In genomic region chr7:80232489-80233029, GRCm38 (mm10) we compare ENCODE assay signal across 7 mouse cellular contexts. TPM values are rescaled to one million over a fixed set of nuclear protein-coding genes. Genes with fewer than 3 reads are reported as not detected.
DNase-seq lines count a peak whose midpoint lies in the region; ATAC-seq lines count a peak whose summit lies in the region.

Gene Cib1, minus strand, starts transcription at chr7:80232813.
Gene Gdpgp1, plus strand, starts transcription at chr7:80232865.

- H3K9me3 ChIP-seq in embryonic facial prominence, embryonic 10.5 days, result no peaks in the 10 kb centered on the region
- no peaks in the 10 kb centered on the region for H3K9me3 ChIP-seq in limb, embryonic 11.5 days (ENCODE audit: control insufficient read depth, low read length)
- H3K9me3 ChIP-seq in midbrain, embryonic 14.5 days (ENCODE audit: control insufficient read depth, low read length), result no peaks in the 10 kb centered on the region

- H3K27ac ChIP-seq in embryonic facial prominence, embryonic 10.5 days (replicated peaks), result peak within 1 kb of the TSS; percentile 82
- H3K27ac ChIP-seq in limb, embryonic 11.5 days (replicated peaks; ENCODE audit: low read depth, low read length), result no peak within 1 kb of the TSS
- peak within 1 kb of the TSS; percentile 57; the same call in 1 of the 2 replicates for H3K27ac ChIP-seq in midbrain, embryonic 14.5 days (replicated peaks; ENCODE audit: low read depth, low read length)

- peak; percentile 99 for DNase-seq in adrenal gland, postnatal 10 days
- peak; percentile 98 for DNase-seq in embryonic facial prominence, embryonic 10.5 days (ENCODE audit: low spot score)
- DNase-seq in kidney, adult 11 months, result peak; percentile 97
- peak; percentile 97 for DNase-seq in limb, embryonic 11.5 days (ENCODE audit: low spot score)
- DNase-seq in midbrain, embryonic 14.5 days, result peak; percentile 99
- peak; percentile 99 for DNase-seq in spleen, adult 18-20 months

- H3K4me3 ChIP-seq in embryonic facial prominence, embryonic 10.5 days, result peak within 1 kb of the TSS; percentile 76
- H3K4me3 ChIP-seq in limb, embryonic 11.5 days (ENCODE audit: low read depth, low read length), result peak within 1 kb of the TSS; percentile 59
- peak within 1 kb of the TSS; percentile 71 for H3K4me3 ChIP-seq in midbrain, embryonic 14.5 days (replicated peaks; ENCODE audit: low read depth, low read length)

- peak; percentile 90 for ATAC-seq in granulocyte monocyte progenitor cell, adult 5-6 weeks (replicated peaks; ENCODE audit: poor library complexity, severe bottlenecking)
- ATAC-seq in limb, embryonic 11.5 days (ENCODE audit: insufficient number of reproducible peaks, low FRiP score, low TSS enrichment, low read depth), result peak; percentile 98
- peak; percentile 95 for ATAC-seq in midbrain, embryonic 14.5 days (ENCODE audit: low FRiP score, low TSS enrichment)

- peaks cover 34% of the 10 kb centered on the region for H3K4me1 ChIP-seq in embryonic facial prominence, embryonic 10.5 days
- H3K4me1 ChIP-seq in limb, embryonic 11.5 days (ENCODE audit: control insufficient read depth, insufficient read depth, low read length), result 0 out of 2 replicates have a peak, but pooled peaks cover 8% of the 10 kb centered on the region
- peaks cover 17% of the 10 kb centered on the region; the same call in 1 of the 2 replicates for H3K4me1 ChIP-seq in midbrain, embryonic 14.5 days (ENCODE audit: control insufficient read depth, insufficient read depth, low read length)

- H3K4me2 ChIP-seq in limb, embryonic 11.5 days (ENCODE audit: low read depth, severe bottlenecking), result peak within 1 kb of the TSS; percentile 75
- peak within 1 kb of the TSS; percentile 93 for H3K4me2 ChIP-seq in midbrain, embryonic 14.5 days (ENCODE audit: low read length)

- H3K27me3 ChIP-seq in embryonic facial prominence, embryonic 10.5 days (replicated peaks; ENCODE audit: low read depth, poor library complexity, severe bottlenecking), result peaks cover 15% of the 10 kb centered on the region
- H3K27me3 ChIP-seq in limb, embryonic 11.5 days (ENCODE audit: control insufficient read depth, insufficient read depth, low read length), result no peaks in the 10 kb centered on the region
- no peaks in the 10 kb centered on the region for H3K27me3 ChIP-seq in midbrain, embryonic 14.5 days (ENCODE audit: control insufficient read depth, insufficient read depth, low read length)

- H3K9ac ChIP-seq in limb, embryonic 11.5 days (ENCODE audit: low read length), result peak within 1 kb of the TSS; percentile 51; the same call in 1 of the 2 replicates
- H3K9ac ChIP-seq in midbrain, embryonic 14.5 days (replicated peaks; ENCODE audit: low read length), result peak within 1 kb of the TSS; percentile 62

- peaks cover 11% of the 10 kb centered on the region for H3K36me3 ChIP-seq in embryonic facial prominence, embryonic 10.5 days (replicated peaks)
- H3K36me3 ChIP-seq in limb, embryonic 11.5 days (ENCODE audit: control insufficient read depth, insufficient read depth, low read length), result no peaks in the 10 kb centered on the region; the same call in 1 of the 2 replicates
- peaks cover under 1% of the 10 kb centered on the region; the same call in 1 of the 2 replicates for H3K36me3 ChIP-seq in midbrain, embryonic 14.5 days (ENCODE audit: control insufficient read depth, insufficient read depth, low read length)

- under 1% methylated on average over 56 of the region's 56 CpGs for WGBS in embryonic facial prominence, embryonic 10.5 days
- WGBS in limb, embryonic 11.5 days, result under 1% methylated on average over 51 of the region's 56 CpGs
- 0% methylated on average over 56 of the region's 56 CpGs for WGBS in midbrain, embryonic 14.5 days

RNA-seq across cellular contexts. Expression of gene Cib1, which starts in this region (rescaled TPM):
- total RNA-seq in adrenal gland, postnatal 10 days (2021), result 10 to 100 TPM; 50.6 to 54.9 TPM
- 67.4 and 70.8 TPM in 2 replicates for polyA plus RNA-seq in embryonic facial prominence, embryonic 10.5 days (2016; fragmentation: Nextera tagmentation; extraction: Ambion mirVana)
- total RNA-seq in granulocyte monocyte progenitor cell, adult 5-6 weeks (2014; fragmentation: Nextera tagmentation), result 45.3 and 77.8 TPM in 2 replicates
- total RNA-seq in granulocyte monocyte progenitor cell, adult 5-6 weeks (2017), result 25.0 and 67.5 TPM in 2 replicates
- 55.5 and 60.8 TPM in 2 replicates for polyA plus RNA-seq in limb, embryonic 11.5 days (2014; fragmentation: Nextera tagmentation; extraction: Ambion mirVana)
- polyA plus RNA-seq in midbrain, embryonic 14.5 days (2014; fragmentation: Nextera tagmentation; extraction: Ambion mirVana), result 24.2 and 26.7 TPM in 2 replicates

RNA-seq across cellular contexts. Expression of gene Gdpgp1, which starts in this region (rescaled TPM):
- 1 to 10 TPM; 3.0 to 3.9 TPM for total RNA-seq in adrenal gland, postnatal 10 days (2021)
- polyA plus RNA-seq in embryonic facial prominence, embryonic 10.5 days (2016; fragmentation: Nextera tagmentation; extraction: Ambion mirVana), result 6.6 and 6.7 TPM in 2 replicates
- total RNA-seq in granulocyte monocyte progenitor cell, adult 5-6 weeks (2014; fragmentation: Nextera tagmentation), result 4.5 and 10.0 TPM in 2 replicates
- 1.9 and 3.0 TPM in 2 replicates for total RNA-seq in granulocyte monocyte progenitor cell, adult 5-6 weeks (2017)
- polyA plus RNA-seq in limb, embryonic 11.5 days (2014; fragmentation: Nextera tagmentation; extraction: Ambion mirVana), result 4.6 and 4.8 TPM in 2 replicates
- polyA plus RNA-seq in midbrain, embryonic 14.5 days (2014; fragmentation: Nextera tagmentation; extraction: Ambion mirVana), result 4.0 TPM in 2 replicates
